Mouse (Mus musculus) ES-E14 (cell line): ENCODE measurements around the gene Commd3.

Source experiments
- CHD2 ChIP-seq: IDR thresholded peaks from 2 replicates; pipeline ENCODE4 v1.6.1; 2014; ENCODE audit warnings: mild to moderate bottlenecking, low read depth, low read length, inconsistent platforms
- MAFK ChIP-seq: IDR thresholded peaks from 2 replicates; pipeline ENCODE4 v1.6.1; 2014; ENCODE audit warnings: mild to moderate bottlenecking, low read depth, low read length, inconsistent platforms; ENCODE audit not compliant: insufficient read depth
- ZC3H11A ChIP-seq: IDR thresholded peaks from 2 replicates; pipeline ENCODE4 v1.6.1; 2012; ENCODE audit warnings: low read depth, mild to moderate bottlenecking, inconsistent platforms, low read length, borderline replicate concordance
- ZNF384 ChIP-seq: IDR thresholded peaks from 2 replicates; pipeline ENCODE4 v1.6.1; 2012; ENCODE audit warnings: low read depth, low read length, inconsistent platforms

GRCm38 (mm10) chr2:18684062-18684461, 11.9 kb downstream of the Commd3 start:
- TF ChIP-seq MAFK (no peak), CHD2 (no peak), ZNF384 (no peak), ZC3H11A (no peak)
